Mouse (Mus musculus) urinary bladder, postnatal 4 days (tissue): ENCODE data around the gene Cobl.

Source experiments
- DNase-seq, 2 experiments: peaks; one replicate each; pipeline ENCODE4 v3.0.0; 2021 to 2022; ENCODE audit warnings: low spot score in 2 of 2

The Cobl gene

DNA sequence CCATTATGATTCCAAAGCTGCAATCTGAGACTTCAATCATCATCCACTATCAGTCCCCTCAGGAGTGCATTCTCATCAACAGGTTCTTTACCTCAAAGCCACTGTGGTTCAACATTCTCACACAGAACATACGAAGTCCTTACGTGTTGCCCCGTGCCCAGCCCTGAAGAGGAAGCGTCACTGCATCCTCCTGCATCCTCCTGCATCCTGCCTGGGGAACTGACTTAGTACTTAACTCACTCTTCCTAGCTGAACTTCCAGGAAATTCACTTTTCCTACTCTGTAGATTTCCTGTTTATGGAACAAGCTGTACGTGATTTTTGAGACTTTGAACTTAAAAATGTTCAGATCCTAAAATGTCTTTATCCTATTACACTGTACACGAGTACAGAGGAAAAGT lies 153.3 kb downstream of the Cobl start:
- DNase-seq = no peak

DNA sequence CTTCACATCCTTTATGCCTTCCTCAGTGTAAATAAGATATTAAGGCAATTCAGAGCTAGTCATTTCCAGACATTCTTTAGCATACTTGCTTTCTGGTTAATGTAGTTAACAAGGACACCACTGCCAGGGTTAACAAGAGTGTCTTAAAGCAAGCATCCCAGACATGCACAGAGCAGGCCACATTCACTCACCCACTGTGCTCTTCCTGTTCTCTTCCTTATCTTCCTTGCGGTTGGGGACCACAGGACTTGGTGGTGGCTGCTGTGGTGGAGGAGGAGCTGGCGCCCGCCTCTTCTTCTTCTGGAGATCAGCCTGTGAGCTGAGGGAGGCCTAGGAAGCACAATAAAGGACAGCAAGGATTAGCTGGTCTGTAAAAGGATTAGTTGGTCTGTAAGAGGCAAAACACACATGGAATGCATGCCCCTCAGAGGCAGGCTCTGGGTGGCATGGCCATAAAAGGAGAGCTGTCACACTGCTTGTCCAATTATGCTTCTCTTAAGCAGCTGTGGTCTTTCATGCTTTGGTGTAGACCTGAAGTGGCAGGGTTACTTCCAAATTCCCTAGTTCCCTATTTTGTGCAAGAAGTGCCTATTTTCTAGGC lies 155.2 kb downstream of the Cobl start:
- DNase-seq = no peak

DNA sequence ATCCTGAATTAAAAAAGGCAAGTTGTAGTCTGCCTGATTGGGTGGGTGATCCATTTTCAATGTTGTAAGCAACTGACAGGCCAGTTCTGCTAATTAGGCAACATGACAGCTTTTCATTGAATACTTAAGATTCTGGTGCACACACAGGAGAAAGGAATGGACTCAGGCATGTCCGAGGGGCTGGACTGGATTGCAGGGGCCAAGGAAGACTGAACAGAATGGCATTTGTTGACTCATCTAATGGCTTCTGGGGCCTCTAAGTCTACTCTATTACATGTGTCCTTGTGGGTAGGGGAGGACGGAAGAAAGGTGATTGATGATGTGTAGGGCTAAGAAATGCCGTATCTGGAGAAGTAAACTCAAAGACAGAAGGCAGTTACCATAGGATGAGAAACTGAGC lies 159.9 kb downstream of the Cobl start:
- no peak for DNase-seq

DNA sequence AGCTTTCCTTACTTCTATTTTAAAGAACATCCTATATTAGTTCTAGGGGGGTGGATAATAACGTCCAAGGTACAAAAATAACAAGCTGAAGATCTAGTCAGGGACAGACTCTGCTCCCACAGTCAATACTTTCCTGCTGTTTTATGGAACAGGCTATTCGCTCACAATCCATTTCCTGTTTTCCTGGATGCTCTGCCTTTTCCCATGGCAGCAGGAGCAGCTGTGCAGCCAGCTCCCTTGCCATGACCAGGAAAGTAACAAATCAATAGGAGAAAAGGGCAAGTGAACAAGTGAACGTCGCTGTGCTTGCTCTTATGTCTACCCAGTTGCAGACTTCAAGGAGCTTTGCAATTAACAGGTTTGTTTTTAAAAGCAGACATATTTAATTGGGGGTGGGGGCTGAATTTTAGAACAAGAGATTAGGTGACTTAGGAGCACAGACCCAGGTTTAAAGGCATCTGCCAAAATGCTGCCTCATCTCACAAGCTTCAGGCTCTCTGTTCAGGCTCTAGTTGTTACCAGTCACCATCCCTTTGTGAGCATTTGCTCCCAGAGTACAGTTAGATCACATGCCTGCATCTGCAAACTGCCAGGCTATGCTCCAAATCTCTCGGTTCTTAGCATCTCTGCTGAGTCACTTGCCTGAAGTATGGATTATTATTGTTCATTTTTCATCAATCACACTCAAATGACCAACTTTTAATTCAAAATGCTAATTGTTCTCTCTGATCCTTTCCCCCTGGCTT lies 164.9 kb downstream of the Cobl start:
- DNase-seq = no peak

DNA sequence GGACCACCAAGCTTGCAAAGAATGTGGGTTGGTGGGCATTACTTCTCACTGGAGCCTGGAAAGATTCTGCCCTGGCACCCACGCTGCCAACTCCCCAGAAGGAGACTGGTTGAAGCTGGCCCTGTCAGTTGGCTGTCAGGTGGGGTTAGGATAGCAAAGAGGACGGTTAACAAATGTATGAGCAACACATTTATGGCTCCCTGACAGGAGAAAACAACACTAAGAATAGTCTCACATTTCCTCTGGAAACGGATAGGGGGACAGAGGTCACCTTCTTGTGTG lies 173.2 kb downstream of the Cobl start:
- no peak for DNase-seq

DNA sequence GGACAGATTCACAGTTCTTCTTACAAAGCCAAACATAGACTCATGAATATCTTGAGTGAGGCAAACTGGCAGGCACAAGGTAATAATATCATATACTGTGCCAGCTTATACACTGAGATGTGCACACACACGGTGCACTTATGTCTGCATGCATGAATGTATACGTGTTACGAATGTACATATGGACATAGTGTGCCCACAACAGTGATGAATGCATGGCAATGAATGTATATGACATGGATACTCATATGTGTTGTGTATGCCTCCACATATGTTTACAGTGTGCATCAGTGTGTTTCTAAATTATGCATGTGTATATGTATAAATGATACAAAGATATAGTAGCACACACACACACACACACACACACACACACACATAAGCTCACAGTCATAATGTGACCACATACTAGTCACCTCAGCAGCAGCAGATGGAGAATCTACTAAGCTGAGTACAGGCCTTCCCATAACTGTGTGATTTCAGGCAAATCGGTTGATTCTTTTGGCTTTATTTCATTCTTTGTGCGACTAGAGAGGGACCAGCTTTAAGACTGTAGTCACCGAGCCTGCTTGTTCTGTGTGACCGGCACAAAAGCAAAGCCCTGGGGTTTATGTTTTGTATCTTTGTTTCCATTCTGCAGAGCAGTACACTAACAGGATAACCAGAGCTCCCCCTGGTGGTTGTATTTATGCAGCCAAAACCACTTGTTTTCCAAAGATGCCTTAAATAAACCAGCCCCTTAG lies 173.7 kb downstream of the Cobl start:
- DNase-seq = peak; percentile 19 to 67

DNA sequence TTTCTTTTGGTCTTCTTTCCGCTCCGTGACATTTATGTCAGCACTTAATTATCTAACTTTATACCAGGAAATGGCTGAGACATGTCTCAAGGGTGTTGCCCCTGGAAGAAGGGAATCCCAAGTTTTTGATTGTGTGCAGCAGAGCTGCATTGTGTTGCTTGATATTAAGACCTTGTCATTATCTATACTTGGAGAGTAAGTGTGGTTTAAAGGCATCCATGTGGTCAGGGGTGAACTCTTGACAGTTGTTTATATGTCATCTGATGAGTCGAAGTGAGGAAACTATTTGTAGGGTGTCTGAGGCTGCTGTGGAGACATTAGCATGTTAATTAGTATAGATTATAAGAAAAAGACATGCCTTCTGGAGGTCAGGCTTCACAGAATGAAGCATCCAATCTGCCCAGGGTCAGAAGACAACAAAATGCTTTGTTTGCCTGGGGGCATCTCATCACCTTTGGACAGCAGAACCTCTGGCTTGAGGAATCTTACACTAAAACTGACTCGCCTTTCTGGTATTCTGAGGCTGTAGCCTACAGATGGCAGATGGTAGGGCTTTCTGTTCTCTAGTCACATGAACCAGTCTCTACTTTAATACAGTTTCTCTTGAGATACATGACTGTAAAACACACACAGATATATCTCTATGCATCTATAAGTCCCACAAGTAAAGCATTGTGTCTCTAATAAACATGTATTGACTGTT lies 179.3 kb downstream of the Cobl start:
- DNase-seq = no peak

DNA sequence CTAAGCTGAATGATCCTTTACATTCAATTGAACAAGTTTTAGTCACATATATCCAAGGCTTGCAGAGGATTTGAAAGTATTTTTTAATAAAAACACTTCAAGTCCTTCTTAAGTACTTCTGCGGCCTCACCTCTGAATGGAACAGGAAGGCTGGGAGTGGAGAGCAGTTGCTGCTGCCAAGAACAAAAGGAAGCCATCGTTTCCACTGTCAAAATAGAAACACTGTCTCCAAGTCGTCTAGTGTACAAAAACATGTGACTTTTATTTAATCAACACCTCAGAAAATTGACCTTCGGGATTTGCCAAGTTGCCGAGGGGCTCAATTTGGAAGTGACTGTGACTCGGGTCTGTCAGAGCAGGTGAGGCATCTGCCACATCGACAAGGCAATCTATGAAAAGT lies 184.0 kb downstream of the Cobl start:
- no peak for DNase-seq

DNA sequence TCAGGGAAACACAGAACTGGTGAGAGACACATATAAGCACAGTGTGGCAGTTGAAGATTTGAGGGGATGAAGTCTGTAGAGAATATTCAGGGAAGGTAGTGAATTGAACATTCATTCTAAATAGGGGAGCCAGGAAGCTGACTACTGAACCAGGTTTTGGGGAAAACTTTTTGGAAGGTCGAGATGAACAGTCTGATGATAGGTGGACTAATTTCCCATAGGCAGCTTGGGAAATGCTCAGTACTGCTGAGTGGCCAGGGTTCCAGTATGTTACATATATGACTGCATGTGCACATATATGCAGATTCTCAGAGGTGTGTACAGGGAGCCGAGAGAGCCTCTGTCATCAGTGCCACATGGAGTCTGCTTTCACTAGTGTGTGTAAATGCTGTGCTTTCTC lies 190.5 kb downstream of the Cobl start:
- no peak for DNase-seq

DNA sequence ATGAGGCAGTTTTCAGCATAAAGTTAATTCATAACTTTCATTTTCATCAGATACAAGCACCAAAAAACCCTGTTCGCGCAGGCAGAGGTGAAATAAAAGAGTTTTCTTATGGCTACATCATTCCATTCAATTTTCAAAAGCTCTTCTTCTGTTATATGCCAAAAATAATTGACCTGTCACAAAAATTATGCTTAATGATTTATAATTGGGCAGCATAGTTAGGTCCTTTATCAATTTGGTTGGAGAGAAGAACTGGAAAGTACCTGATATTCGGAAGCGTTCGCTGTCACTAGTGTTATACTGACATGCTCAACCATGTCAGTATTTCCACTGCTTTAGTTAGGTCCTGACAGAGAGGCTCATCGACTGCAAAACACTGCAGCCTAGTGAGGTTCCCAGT lies 191.0 kb downstream of the Cobl start:
- DNase-seq = no peak

DNA sequence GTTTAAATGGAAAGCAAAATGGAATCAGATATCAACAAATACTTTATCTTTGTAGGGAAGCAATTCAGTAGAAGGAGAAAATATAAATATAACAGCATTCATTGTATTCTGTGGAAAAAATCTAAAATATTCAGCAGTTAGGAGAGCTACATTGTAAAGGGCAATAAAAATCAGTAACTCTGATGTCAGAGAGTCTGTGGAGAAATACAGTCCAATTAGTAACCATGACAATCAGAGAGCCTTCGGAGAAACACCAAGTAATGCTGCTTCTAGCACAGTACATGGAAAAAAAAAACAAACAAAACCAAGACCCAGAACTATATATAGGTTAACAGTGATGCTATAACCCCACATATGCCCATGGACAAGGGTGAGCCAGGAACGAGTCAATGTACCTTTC lies 206.3 kb downstream of the Cobl start:
- no peak for DNase-seq

DNA sequence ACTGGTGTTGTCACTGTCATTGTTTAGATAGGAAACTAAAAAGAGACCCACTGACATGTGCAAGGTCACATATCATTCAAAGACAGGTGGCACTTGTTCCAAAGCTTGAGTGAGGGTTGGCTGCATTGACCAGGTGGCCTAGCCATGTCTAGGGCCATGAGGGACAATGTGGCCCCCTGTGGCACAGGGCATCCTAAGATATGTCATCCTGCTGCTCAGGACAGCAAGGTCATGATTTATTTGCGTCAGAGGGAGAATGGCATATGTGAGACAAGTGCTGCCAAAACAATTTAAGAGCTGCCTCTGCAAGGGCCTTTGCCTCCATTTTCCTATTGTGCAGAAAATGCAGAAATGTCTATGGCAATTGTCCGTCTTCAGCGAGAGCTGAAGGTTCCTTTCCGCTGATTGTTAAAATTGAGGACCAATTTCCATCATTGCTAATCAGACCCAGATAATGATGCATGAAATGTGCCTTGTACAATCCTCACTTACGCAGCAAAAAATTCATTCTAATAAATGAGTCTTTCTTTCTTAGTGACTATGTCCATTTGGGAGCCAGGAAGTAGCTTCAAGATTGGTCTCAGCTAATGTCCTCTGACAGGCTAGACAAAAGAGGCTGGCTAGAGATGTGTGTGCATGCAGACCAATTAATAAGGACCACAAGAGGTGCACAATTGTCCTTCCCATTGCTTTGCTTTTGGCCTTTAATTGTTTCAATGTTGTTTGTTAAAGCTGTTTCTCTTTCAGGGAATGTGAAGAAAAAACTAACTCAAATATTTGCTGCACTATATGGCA lies 207.2 kb downstream of the Cobl start:
- DNase-seq = no peak

DNA sequence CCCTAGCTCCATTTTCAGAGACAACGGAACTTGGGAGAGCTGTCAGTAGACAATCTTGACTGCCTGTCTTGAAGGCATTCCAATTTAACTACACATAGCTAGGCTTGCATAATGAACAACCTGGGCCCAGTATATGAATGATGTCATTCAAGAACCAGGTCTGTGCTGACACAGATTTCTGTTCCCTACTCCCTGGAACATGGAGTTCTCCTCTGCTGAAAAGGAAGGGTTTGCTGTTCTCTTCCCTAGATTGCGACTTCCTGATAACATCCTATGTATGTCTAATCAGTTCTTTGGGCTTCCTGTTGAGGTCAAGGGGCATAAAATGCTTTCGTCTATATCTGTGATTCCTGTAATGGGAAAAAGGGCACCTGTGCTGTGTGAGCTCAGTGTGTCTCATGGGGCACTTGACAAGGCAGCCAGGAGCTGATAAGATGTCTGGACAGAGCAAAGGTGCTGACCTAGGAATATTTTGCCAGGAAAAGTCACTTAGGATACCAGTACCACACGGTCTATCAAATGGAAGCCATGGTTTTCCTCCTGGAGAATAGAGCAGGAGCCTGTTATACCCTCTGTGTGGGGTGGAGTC lies 219.3 kb downstream of the Cobl start:
- no peak for DNase-seq

DNA sequence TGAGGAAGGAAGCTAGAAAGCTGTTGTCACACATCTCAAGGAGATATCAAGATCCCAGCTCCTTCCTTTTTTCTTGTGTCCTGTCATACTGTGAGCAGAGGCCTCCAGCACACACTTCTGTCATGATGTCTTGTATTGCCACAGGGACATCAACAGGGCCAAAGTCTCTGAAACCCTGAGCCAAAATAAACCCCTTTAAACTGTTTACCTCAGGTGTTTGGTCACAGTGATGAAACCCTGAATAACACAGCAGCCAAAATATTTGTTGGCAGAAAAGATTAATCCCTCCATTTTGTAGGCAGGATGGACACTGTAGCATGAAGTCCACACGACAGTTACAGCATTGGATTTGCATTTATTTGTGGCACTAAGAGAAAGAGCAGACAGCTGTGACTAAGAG lies 228.4 kb downstream of the Cobl start:
- no peak for DNase-seq

DNA sequence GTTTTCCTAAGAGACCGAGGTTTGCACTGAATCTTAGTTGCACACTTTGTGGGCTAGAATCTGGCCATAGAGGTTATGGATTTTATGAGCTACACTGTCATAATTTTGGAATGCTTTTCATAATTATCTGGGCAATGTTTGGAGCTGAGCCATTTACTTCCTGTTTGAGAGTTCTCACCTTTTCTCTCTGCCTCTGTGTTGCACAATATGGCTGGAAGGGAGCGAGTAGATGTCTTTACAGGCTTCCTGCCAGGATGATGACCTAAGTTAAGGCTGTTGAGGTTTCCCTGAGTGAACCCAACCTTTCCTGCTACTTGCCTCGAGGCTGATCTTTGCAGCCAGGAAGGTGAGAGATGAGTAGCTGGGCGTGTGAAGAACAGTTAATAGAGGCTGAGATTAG lies 229.9 kb downstream of the Cobl start:
- DNase-seq = no peak

DNA sequence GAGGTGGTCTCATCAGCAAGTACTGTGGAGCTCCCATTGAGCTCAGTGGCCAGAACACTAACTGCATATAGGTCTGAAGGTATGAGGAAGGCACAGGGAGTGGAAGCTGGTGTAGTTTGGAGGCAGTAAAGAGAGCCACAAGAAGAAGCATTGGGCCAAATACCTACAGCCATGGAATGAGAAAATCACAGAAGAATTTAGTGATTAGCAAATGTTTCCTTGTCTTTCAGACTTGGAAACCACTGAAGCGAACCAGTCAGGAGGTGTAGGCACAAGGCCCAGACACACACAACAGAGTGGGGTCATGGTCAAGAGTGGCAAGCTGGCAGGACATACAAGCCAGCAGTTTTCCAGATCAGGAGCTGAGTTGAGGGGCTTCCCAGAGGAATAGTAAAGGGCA lies 230.6 kb downstream of the Cobl start:
- DNase-seq = no peak

DNA sequence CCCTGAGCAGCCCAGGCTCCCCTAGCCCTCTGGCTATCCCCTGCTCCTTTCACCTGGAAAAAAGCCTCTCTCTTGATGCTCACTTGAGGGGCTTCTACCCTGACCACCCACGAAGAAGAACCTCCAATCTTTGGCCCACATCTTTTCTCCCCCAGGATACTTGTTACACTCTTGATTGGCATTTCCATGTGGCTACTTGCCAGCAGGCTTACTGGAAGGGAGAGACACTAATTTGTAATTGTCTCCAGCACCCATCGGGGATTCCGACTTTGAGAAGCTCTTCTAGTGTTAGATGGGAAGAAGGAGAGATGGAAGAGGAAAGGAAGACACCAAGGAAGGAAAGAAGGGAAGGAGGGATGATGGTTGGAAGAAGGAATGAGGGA lies 232.0 kb downstream of the Cobl start:
- no peak for DNase-seq

DNA sequence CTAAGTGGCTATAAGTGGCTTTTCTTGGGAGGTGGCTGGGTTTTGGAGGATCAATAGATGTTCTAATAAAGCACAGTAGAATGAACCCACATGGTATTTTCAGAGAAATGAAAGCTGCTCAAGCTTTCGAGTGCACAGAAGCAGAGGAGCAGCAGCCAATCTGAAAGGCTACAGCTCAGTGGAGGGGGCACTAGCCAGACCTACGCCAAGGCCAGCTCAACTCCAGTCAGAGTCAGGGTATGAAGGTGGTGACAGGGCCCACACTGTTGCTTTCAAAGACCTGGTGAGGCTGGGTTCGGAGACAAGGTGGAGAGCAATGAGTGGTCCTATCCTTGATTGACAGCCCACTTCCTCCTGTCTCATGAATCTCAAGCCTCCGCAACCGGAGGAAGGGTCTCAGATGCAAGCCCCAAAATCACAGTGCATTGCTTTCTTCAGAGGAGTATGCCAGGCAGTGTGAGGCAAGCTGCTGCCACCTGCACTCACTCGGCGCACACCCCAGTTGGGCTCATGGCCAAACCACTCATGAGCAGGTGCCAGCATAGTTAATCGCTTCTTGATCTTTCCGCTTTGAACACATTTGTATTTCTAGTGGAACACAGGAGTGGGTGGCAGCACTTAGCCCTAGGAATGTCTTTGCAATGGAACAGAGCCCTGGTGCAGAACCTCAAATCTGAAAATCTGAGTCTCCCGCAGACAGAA lies 232.6 kb downstream of the Cobl start:
- no peak for DNase-seq

DNA sequence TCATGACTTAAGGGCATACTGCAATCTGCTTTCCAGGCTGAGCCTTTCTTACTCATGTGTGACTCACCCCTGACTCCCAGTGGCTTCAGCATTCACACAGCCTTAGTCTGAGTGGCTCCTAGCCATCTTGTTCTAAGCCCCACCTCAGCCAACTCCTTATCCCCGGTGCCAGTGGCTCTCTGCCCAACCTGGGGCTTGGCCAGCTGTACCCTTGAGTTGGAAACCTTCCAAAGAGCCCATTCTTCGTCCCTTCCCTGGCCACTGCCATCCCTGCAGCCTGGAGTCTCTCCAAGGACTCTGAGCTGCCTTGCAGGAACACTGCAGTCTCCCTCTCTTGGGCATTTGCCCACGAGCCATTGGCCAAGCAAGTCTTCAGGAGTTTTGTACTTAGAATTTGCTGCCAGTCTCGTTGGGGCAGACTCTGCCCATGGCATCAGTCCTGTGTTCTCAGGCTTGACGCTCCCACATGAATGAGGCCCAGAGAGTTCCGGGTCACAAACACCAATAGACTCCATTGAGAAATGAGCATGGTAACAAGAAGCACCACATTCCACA lies 233.2 kb downstream of the Cobl start:
- peak; percentile 29 to 63 for DNase-seq

DNA sequence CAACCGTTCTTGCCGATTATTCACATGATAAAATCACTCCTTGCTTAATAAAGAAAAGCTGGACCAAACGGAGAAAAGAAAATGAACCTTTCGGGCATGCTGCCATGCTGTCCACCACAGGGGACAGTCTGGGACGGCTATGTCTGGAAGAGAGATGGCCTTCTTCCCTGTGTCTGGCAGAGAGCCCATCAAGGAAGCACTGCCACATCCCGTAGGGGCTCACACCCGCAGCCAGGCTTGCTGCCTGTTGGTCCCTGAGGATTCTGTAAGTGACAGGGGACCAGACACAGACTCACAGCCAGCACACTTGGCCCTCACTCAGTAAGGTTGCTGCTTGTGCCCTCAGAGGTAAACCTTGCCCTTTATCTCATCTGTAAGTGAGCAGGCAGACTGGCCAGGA lies 235.3 kb downstream of the Cobl start:
- no peak for DNase-seq

DNA sequence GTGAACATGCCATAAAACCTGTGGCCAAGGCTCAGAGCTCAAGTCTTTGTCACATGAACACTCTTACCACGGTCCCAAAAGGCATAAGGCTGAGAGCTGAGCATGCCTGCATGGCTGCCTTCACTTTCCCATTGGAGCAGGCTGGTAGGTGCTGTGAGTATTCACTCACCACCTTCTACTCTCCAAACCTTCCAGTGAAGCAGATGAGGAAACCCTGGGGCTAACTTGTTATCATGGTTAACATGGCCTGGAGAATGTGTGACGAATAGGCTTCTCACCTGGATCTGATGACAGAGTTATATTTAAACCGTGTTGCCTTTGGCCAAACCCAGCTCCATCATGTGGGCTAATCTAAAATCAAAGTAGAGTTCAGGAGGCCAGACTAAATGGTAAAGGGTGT lies 237.4 kb downstream of the Cobl start:
- DNase-seq = no peak
